Mouse (Mus musculus): ENCODE measurements at regions not wholly inside any gene's neighbourhood (a gene's known extent, or its start where the extent isn't known, plus 50 kb on each side); places are given as distances from the start of the nearest gene placed in this dataset.
A peak's percentile ranks its signal among the peaks of the same experiment; 100 is the strongest.

- peak; percentile 40 for DNase-seq (ENCODE audit: inconsistent ontology term)
Measured at GRCm38 (mm10) chr2:133020173-133020837, 74.6 kb upstream of the Fermt1 start.

- DNase-seq (ENCODE audit: inconsistent ontology term): no peak
Measured at GRCm38 (mm10) chr2:133021244-133021643, 75.5 kb upstream of the Fermt1 start.

- no peak for DNase-seq (ENCODE audit: inconsistent ontology term)
Measured at GRCm38 (mm10) chr2:133027038-133027437, 81.3 kb upstream of the Fermt1 start.

GRCm38 (mm10) chr2:133035421-133035820 lies 89.7 kb upstream of the Fermt1 start:
- no peak for DNase-seq (ENCODE audit: inconsistent ontology term)

DNA sequence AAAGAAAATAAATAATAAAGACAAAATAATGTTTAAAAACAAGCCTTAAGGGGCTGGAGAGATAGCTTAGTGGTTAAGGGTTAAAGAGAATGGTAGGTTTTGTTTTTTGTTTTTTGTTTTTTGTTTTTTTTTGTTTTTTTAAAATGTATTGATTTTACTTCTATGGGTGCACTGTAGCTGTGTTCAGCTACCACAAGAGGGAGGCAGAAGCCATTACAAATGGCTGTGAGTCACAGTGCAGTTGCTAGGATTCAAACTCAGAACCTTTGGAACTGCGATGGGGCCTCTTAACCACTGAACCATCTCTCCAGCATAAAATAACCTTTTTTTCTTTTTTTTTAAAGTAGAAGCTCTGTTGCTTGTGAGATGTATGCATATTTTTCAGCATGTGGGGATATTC lies 95.0 kb upstream of the Fermt1 start:
- no peak for DNase-seq (ENCODE audit: inconsistent ontology term)

- peak; percentile 7 for DNase-seq (ENCODE audit: inconsistent ontology term)
Measured at GRCm38 (mm10) chr2:133077698-133078356, 132.1 kb upstream of the Fermt1 start.

- DNase-seq (ENCODE audit: inconsistent ontology term): no peak
Measured at GRCm38 (mm10) chr2:133090976-133091375, 145.3 kb upstream of the Fermt1 start.

DNA sequence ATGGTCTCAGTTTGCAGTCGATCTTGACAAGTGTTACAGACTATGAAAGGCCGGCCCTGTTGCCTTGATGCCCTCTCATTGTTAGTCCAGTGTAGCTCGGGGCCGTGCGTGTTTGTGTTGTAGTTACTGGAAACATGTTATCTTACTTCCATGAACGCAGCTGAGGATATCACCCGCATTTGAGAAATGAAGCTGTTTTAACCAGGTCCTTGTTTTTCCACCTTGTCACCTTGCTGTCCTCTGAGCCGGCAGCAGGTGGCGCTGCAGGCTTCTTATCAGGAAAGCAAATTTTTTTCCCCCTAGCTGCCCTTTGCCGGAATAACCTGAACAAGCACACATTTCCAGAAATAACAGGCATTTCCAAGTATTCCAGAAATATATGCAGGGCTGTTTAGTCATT lies 167.9 kb upstream of the Fermt1 start:
- peak; percentile 55 for DNase-seq (ENCODE audit: inconsistent ontology term)

- no peak for DNase-seq (ENCODE audit: inconsistent ontology term)
Measured at GRCm38 (mm10) chr2:133118651-133119050, 172.9 kb upstream of the Fermt1 start.

- no peak for DNase-seq (ENCODE audit: inconsistent ontology term)
Measured at GRCm38 (mm10) chr2:133125212-133125801, 179.6 kb upstream of the Fermt1 start.

DNA sequence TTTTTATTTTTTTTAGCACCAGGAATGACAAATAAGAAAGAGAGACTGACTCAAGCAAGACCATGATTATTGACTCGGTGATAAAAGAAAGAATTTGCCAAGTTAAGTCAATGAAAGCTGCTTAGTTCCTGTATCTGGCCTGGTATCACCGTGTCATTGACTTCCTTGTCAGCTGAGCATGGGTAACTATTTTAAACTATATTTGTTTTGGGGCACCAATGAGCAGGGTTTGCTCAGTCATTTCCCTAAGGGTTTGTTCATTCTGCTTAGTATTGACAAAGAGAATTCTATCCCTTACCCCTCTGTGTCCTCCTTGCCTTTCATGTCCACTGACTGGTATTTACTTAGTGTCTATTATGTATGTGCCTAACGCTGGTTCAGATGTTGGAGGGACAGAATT lies 189.2 kb upstream of the Fermt1 start:
- no peak for DNase-seq (ENCODE audit: inconsistent ontology term)

- no peak for DNase-seq (ENCODE audit: inconsistent ontology term)
Measured at GRCm38 (mm10) chr2:133138877-133139276, 193.2 kb upstream of the Fermt1 start.

DNA sequence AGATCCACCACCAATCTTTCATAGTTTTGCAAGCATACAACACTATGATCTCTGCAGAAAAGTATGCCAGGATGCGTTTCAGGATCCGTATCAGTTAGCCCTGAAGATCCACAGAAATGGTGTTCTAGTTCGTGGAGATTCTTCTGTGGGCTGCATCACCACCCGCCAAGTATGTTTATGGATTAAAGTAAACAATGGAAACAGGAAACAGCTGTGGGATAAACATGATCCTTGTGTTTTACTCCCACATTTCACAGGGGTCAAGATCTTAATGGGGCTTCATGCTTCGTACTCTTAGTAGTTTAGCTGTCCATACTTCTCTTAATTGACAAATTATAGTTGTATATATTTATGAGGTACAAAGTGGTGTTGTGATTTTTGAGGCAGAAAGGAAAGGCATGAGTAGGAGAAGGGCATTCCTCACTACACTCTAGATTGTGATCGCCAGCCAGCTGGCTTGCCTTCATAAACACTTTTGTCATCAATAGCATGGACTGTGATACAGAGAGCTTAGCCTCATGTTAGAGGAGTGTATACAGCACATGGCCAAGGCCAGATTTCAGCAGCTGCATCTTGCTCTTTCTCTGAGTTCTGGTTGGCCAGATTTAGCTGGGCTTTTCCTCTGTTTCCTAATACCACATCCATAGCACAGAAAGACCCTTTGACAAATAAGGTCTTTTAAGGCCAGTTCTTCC lies 195.8 kb upstream of the Fermt1 start:
- no peak for DNase-seq (ENCODE audit: inconsistent ontology term)

DNA sequence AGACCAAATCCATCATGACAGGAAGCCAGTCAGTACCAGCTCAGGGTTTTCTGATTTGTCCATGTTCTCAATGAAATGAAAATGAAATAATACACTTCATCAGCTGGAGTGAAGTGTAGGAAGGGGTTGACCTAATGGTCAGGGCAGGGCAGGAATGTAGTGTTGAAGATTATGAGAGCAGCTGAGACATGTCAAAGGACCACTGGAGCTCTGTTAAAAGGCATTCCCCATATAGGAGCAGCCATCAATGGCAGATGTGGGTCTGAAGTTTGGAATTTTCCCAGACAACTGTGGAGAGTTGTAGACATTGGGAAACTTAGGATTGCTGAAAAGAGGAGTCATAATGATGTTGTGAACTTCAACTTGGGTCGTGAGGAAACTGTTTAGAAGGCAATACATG lies 206.8 kb upstream of the Fermt1 start:
- DNase-seq (ENCODE audit: inconsistent ontology term): no peak

DNA sequence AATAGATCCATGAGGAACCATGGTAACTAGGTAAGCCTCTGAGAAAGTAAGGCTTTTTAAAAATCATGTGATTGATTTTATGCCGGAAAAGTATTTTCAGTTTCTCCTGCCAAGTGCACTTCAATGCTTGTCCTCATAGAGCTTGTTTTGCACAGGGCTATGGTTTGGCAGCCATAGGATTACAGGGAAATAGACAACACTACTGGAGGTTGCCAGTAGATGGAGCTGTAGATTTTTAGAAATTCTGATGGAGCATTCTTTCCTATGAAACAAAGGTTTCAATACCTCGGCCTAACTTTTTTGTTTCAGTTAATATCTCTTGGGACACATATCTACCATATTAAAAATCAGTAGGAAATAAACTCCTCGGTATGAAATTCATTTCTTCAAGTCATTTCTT lies 210.8 kb upstream of the Fermt1 start:
- peak; percentile 5 for DNase-seq (ENCODE audit: inconsistent ontology term)

DNA sequence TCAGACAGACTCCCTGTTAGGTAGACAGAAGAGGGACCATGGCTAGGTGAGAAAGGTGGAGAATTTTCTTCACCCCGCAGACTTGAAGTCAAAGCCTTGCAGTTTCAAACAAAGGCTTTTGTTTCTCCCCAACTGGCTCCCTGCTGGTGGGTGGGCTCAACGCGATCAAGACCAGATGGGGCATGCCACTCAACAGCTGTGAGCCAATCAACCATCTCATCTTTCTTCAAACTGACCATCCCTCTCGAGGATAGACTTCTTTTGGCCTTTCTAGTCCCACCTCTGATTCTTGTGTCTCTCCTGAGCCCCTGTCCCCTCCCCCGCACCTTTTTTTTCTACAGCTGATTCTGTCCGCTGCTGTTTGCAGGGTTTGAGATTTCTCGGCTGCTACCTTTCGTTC lies 212.5 kb upstream of the Fermt1 start:
- no peak for DNase-seq (ENCODE audit: inconsistent ontology term)

GRCm38 (mm10) chr2:133159398-133159797 lies 213.7 kb upstream of the Fermt1 start:
- peak; percentile 51 for DNase-seq (ENCODE audit: inconsistent ontology term)

GRCm38 (mm10) chr2:133176411-133176810 lies 230.7 kb upstream of the Fermt1 start:
- no peak for DNase-seq (ENCODE audit: inconsistent ontology term)

- no peak for DNase-seq (ENCODE audit: inconsistent ontology term)
Measured at GRCm38 (mm10) chr2:133181216-133181615, 235.5 kb upstream of the Fermt1 start.

DNA sequence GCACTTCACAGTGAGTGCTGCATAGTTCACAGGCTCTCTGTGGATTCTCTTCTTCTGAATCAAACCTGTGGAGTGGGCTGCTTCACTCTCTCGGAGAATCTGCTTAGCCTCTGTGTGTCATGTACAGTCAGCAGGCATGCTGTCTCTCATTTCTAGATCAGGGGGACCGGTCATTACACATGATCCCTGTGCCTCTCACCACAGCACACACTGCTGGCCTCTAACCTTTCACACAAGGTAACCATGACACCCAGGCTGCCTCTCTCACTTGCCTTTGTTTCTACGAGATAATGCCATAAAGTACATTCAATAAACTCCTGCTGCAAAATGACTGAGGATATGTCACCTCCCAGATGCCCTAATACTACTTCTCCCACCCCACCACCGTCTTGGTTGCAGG lies 237.2 kb upstream of the Fermt1 start:
- no peak for DNase-seq (ENCODE audit: inconsistent ontology term)

GRCm38 (mm10) chr2:133204295-133204866 lies 258.7 kb upstream of the Fermt1 start:
- no peak for DNase-seq (ENCODE audit: inconsistent ontology term)

DNA sequence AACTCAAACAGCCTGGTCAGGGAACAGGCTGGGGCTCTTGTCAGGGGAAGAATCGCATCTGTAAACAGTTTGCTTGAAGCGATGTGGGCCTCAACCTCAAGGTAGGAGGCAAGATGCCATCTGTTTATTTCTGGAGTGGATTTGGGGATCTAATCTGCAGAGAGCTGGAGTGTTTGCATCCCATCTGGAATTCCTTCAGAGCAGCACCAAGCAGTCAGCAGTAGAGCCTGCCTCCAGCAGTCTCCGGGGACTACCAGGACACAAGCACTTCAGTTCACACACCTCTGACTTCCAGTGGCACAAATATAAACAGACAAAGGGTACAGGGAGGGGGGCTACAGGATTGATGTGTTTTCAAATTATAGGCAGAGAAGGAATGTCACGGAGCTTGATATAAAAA lies 262.8 kb upstream of the Fermt1 start:
- no peak for DNase-seq (ENCODE audit: inconsistent ontology term)

Data from Muller cell, postnatal 12 days (primary cell).